Mouse (Mus musculus): ENCODE measurements around the gene Snrnp48. TPM values are rescaled to one million over a fixed set of nuclear protein-coding genes. Genes with fewer than 3 reads are reported as not detected.

The Snrnp48 gene
- 35.7 and 39.0 TPM in 2 replicates for polyA plus RNA-seq (2015; fragmentation: Nextera tagmentation; extraction: Ambion mirVana)

GRCm38 (mm10) chr13:38204702-38205482, at the start of gene Snrnp48:
Snrnp48 (plus strand) TSS chr13:38204938.
- Histone ChIP-seq H3K27me3 (ENCODE audit: control insufficient read depth, insufficient read depth, low read depth, low read length) (no peaks in the 10 kb centered on the region), H3K9me3 (ENCODE audit: control insufficient read depth, low read length) (no peaks in the 10 kb centered on the region), H3K4me3 (ENCODE audit: low read length) (peak within 1 kb of the TSS; percentile 97), H3K9ac (ENCODE audit: low read length) (peak within 1 kb of the TSS; percentile 93), H3K4me2 (ENCODE audit: low read depth, low read length) (peak within 1 kb of the TSS; percentile 76), H3K36me3 (ENCODE audit: control insufficient read depth, insufficient read depth, low read length) (no peaks in the 10 kb centered on the region), H3K4me1 (replicated peaks; ENCODE audit: control insufficient read depth, insufficient read depth, low read length) (peaks cover 9% of the 10 kb centered on the region; the same call in 1 of the 2 replicates), H3K27ac (ENCODE audit: low read length) (peak within 1 kb of the TSS; percentile 88)
- under 1% methylated on average over 59 of the region's 59 CpGs for WGBS
- peak; percentile 99 for ATAC-seq (ENCODE audit: low read depth)

- Histone ChIP-seq H3K4me2 (ENCODE audit: low read depth, low read length) (no peak overlapping the region), H3K9ac (ENCODE audit: low read length) (no peak overlapping the region), H3K4me1 (replicated peaks; ENCODE audit: control insufficient read depth, insufficient read depth, low read length) (peaks cover 14% of the 10 kb centered on the region; the same call in 1 of the 2 replicates), H3K27me3 (ENCODE audit: control insufficient read depth, insufficient read depth, low read depth, low read length) (peaks cover 13% of the 10 kb centered on the region), H3K4me3 (ENCODE audit: low read length) (no peak overlapping the region), H3K9me3 (ENCODE audit: control insufficient read depth, low read length) (no peaks in the 10 kb centered on the region), H3K27ac (ENCODE audit: low read length) (no peak overlapping the region), H3K36me3 (ENCODE audit: control insufficient read depth, insufficient read depth, low read length) (no peaks in the 10 kb centered on the region)
- ATAC-seq (ENCODE audit: low read depth), result no peak
- WGBS, result 9% methylated on average over 2 of the region's 2 CpGs
These were observed 49.2 kb upstream of the Snrnp48 start for GRCm38 (mm10) chr13:38155523-38155922.

DNA sequence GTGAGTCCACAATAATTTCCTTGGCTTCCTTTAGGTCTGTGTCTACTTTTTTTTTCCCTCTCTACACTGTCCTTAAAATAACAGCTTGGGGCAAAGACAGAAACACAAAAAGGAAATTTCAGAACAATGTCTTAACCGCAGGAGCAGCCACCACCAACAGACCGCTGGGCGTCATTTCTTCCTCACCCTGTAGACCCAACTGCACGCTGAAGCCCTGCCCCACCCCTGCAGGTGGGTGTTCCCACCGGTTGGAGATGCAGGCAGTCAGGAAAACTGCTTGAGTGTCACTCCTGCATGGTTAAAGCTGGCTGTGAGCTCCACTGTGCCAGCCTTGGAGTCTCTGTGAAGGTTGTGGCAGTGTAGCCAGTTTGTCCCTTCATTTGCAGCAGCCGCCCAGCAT, 47.1 kb upstream of the Snrnp48 start:
- no peaks in the 10 kb centered on the region for H3K9me3 ChIP-seq (ENCODE audit: control insufficient read depth, low read length)
- H3K4me1 ChIP-seq (replicated peaks; ENCODE audit: control insufficient read depth, insufficient read depth, low read length), result peaks cover 5% of the 10 kb centered on the region
- WGBS, result 37% methylated on average over 6 of the region's 6 CpGs
- no peak overlapping the region for H3K4me3 ChIP-seq (ENCODE audit: low read length)
- H3K27ac ChIP-seq (ENCODE audit: low read length), result no peak overlapping the region
- no peak for ATAC-seq (ENCODE audit: low read depth)
- H3K27me3 ChIP-seq (ENCODE audit: control insufficient read depth, insufficient read depth, low read depth, low read length), result peaks cover 7% of the 10 kb centered on the region
- H3K36me3 ChIP-seq (ENCODE audit: control insufficient read depth, insufficient read depth, low read length), result no peaks in the 10 kb centered on the region
- H3K9ac ChIP-seq (ENCODE audit: low read length), result no peak overlapping the region
- no peak overlapping the region for H3K4me2 ChIP-seq (ENCODE audit: low read depth, low read length)

DNA sequence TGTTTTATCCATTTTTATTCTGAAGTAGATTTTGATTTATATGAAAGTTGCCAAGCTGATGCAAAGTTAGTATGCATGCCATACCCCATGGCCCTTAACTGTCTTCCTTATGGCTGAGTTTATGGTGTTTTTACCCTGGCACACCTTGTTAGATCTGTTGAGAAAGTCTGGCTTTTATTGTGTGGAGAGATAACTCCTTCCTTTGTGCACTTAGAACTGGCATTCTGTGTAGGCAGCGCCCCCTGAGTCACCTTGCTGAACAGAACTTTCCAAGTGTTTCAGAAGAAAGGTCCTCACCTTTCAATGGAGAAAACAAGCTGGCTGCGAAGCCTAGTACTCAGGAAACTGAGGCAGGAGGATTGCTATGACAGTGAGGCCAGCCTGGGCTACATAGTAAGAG, 42.7 kb upstream of the Snrnp48 start:
- Histone ChIP-seq H3K9me3 (ENCODE audit: control insufficient read depth, low read length) (no peaks in the 10 kb centered on the region), H3K4me3 (ENCODE audit: low read length) (no peak overlapping the region), H3K27ac (ENCODE audit: low read length) (no peak overlapping the region), H3K4me2 (ENCODE audit: low read depth, low read length) (no peak overlapping the region), H3K9ac (ENCODE audit: low read length) (no peak overlapping the region), H3K27me3 (ENCODE audit: control insufficient read depth, insufficient read depth, low read depth, low read length) (no peaks in the 10 kb centered on the region), H3K4me1 (replicated peaks; ENCODE audit: control insufficient read depth, insufficient read depth, low read length) (peaks cover 5% of the 10 kb centered on the region), H3K36me3 (ENCODE audit: control insufficient read depth, insufficient read depth, low read length) (no peaks in the 10 kb centered on the region)
- WGBS, result 69% methylated on average over 2 of the region's 2 CpGs
- ATAC-seq (ENCODE audit: low read depth), result no peak

- H3K36me3 ChIP-seq (ENCODE audit: control insufficient read depth, insufficient read depth, low read length), result no peaks in the 10 kb centered on the region
- H3K27me3 ChIP-seq (ENCODE audit: control insufficient read depth, insufficient read depth, low read depth, low read length), result no peaks in the 10 kb centered on the region
- no peak overlapping the region for H3K27ac ChIP-seq (ENCODE audit: low read length)
- H3K9ac ChIP-seq (ENCODE audit: low read length), result no peak overlapping the region
- 26% methylated on average over 11 of the region's 11 CpGs for WGBS
- H3K4me1 ChIP-seq (replicated peaks; ENCODE audit: control insufficient read depth, insufficient read depth, low read length), result peaks cover 5% of the 10 kb centered on the region
- H3K4me3 ChIP-seq (ENCODE audit: low read length), result no peak overlapping the region
- ATAC-seq (ENCODE audit: low read depth), result peak; percentile 86
- H3K9me3 ChIP-seq (ENCODE audit: control insufficient read depth, low read length), result no peaks in the 10 kb centered on the region
- no peak overlapping the region for H3K4me2 ChIP-seq (ENCODE audit: low read depth, low read length)
These were observed 42.1 kb upstream of the Snrnp48 start for GRCm38 (mm10) chr13:38162668-38163067.

GRCm38 (mm10) chr13:38164932-38165331, 39.8 kb upstream of the Snrnp48 start:
- Histone ChIP-seq H3K9ac (ENCODE audit: low read length) (no peak overlapping the region), H3K9me3 (ENCODE audit: control insufficient read depth, low read length) (no peaks in the 10 kb centered on the region), H3K4me3 (ENCODE audit: low read length) (no peak overlapping the region), H3K4me1 (replicated peaks; ENCODE audit: control insufficient read depth, insufficient read depth, low read length) (peaks cover 5% of the 10 kb centered on the region), H3K36me3 (ENCODE audit: control insufficient read depth, insufficient read depth, low read length) (no peaks in the 10 kb centered on the region), H3K27me3 (ENCODE audit: control insufficient read depth, insufficient read depth, low read depth, low read length) (no peaks in the 10 kb centered on the region), H3K4me2 (ENCODE audit: low read depth, low read length) (no peak overlapping the region), H3K27ac (ENCODE audit: low read length) (no peak overlapping the region)
- no peak for ATAC-seq (ENCODE audit: low read depth)
- 77% methylated on average over 11 of the region's 11 CpGs for WGBS

- ATAC-seq (ENCODE audit: low read depth), result no peak
- H3K27ac ChIP-seq (ENCODE audit: low read length), result no peak overlapping the region
- no peaks in the 10 kb centered on the region for H3K36me3 ChIP-seq (ENCODE audit: control insufficient read depth, insufficient read depth, low read length)
- H3K9me3 ChIP-seq (ENCODE audit: control insufficient read depth, low read length), result no peaks in the 10 kb centered on the region
- H3K4me3 ChIP-seq (ENCODE audit: low read length), result no peak overlapping the region
- 89% methylated on average over 3 of the region's 3 CpGs for WGBS
- no peaks in the 10 kb centered on the region for H3K27me3 ChIP-seq (ENCODE audit: control insufficient read depth, insufficient read depth, low read depth, low read length)
- no peak overlapping the region for H3K9ac ChIP-seq (ENCODE audit: low read length)
- H3K4me2 ChIP-seq (ENCODE audit: low read depth, low read length), result no peak overlapping the region
- H3K4me1 ChIP-seq (replicated peaks; ENCODE audit: control insufficient read depth, insufficient read depth, low read length), result peaks cover 5% of the 10 kb centered on the region
These were observed 37.7 kb upstream of the Snrnp48 start for GRCm38 (mm10) chr13:38167056-38167455.

DNA sequence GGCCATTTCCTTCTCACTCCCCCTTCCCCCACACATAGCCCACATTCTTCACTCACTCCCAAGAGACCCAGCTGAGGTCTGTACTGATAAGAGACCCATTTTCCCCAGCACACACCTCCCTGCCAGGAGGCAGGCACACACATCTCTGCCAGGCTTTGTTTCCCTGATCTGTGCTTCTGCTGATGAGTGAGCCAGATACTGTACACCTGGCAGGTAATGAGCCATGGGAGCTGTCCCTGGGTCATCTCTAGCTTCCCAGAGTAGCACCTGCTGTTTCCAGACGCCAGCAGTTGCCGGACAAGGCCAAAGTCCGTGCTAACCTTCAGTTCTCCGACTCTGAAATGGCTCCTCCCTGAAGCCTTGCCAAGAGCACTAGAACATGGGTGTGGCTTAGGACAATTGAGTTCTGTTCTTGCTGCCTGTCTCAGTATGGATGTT, 34.0 kb upstream of the Snrnp48 start:
- peak; percentile 95 for ATAC-seq (ENCODE audit: low read depth)
- Histone ChIP-seq H3K9ac (ENCODE audit: low read length) (0 out of 2 replicates have a peak overlapping the region, but pooled peaks have one; percentile 36), H3K27ac (ENCODE audit: low read length) (peak overlapping the region; percentile 91), H3K4me3 (ENCODE audit: low read length) (0 out of 2 replicates have a peak overlapping the region, but pooled peaks have one; percentile 7), H3K9me3 (ENCODE audit: control insufficient read depth, low read length) (no peaks in the 10 kb centered on the region), H3K27me3 (ENCODE audit: control insufficient read depth, insufficient read depth, low read depth, low read length) (no peaks in the 10 kb centered on the region), H3K36me3 (ENCODE audit: control insufficient read depth, insufficient read depth, low read length) (no peaks in the 10 kb centered on the region), H3K4me2 (ENCODE audit: low read depth, low read length) (peak overlapping the region; percentile 35), H3K4me1 (replicated peaks; ENCODE audit: control insufficient read depth, insufficient read depth, low read length) (no peaks in the 10 kb centered on the region)
- WGBS, result 7% methylated on average over 4 of the region's 4 CpGs

GRCm38 (mm10) chr13:38193406-38193805, 11.3 kb upstream of the Snrnp48 start:
- WGBS, result 55% methylated on average over 10 of the region's 10 CpGs

More at GRCm38 (mm10) chr13:38193406-38193805, 11.3 kb upstream of the Snrnp48 start:
- 0 out of 2 replicates have a peak overlapping the region, but pooled peaks have one; percentile 10 for H3K27ac ChIP-seq (ENCODE audit: low read length)
- H3K4me2 ChIP-seq (ENCODE audit: low read depth, low read length), result no peak overlapping the region
- no peak overlapping the region for H3K4me3 ChIP-seq (ENCODE audit: low read length)
- no peak overlapping the region for H3K9ac ChIP-seq (ENCODE audit: low read length)
- peaks cover 38% of the 10 kb centered on the region for H3K36me3 ChIP-seq (ENCODE audit: control insufficient read depth, insufficient read depth, low read length)
- no peak for ATAC-seq (ENCODE audit: low read depth)
- H3K9me3 ChIP-seq (ENCODE audit: control insufficient read depth, low read length), result peaks cover 28% of the 10 kb centered on the region
- H3K27me3 ChIP-seq (ENCODE audit: control insufficient read depth, insufficient read depth, low read depth, low read length), result no peaks in the 10 kb centered on the region
- no peaks in the 10 kb centered on the region for H3K4me1 ChIP-seq (replicated peaks; ENCODE audit: control insufficient read depth, insufficient read depth, low read length)
